Mouse (Mus musculus) splenic B cell, adult 2 months (primary cell): Measurements from ENCODE around the gene Pmepa1.

Experiments
- DNase-seq: peaks from one replicate; pipeline ENCODE4 v3.0.0-alpha.2; 2011; ENCODE audit warnings: low read depth, low spot score
- H3K27me3 ChIP-seq: 2 replicates; pipeline ENCODE4 v1.6.1; 2012; ENCODE audit warnings: mild to moderate bottlenecking, low read length, moderate library complexity, mixed read lengths; ENCODE audit not compliant: control insufficient read depth, poor library complexity, insufficient read depth, severe bottlenecking
- H3K36me3 ChIP-seq: 2 replicates; pipeline ENCODE4 v1.6.1; 2012; ENCODE audit warnings: mild to moderate bottlenecking, low read length, moderate library complexity, mixed read lengths; ENCODE audit not compliant: control insufficient read depth, poor library complexity, insufficient read depth, severe bottlenecking

The Pmepa1 gene

DNA sequence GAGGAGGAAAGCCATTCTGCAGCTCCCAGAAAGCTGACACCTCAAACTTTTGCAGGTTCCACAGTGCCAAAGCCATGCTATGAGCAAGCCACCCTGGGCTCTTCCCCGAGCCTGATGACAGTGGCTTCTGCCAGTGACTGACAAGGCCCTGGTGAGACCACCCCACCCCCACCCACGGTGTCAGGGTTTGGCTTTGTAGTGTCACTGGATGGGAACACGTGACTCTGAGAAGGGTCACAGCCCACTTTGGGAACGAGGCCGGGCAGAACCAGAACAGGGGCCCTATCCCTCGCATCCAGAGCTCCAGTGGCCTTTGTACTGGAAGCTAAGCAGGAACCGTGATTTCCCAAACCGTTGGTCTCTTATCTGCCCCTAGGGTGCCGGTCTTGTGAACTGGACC is 6.1 kb downstream of the Pmepa1 start:
- Histone ChIP-seq H3K36me3 (no peaks in the 10 kb centered on the region), H3K27me3 (no peaks in the 10 kb centered on the region)
- DNase-seq = no peak

GRCm38 (mm10) chr2:173267562-173267961 is 8.8 kb downstream of the Pmepa1 start:
- H3K27me3 ChIP-seq = no peaks in the 10 kb centered on the region
- no peaks in the 10 kb centered on the region for H3K36me3 ChIP-seq
- no peak for DNase-seq

DNA sequence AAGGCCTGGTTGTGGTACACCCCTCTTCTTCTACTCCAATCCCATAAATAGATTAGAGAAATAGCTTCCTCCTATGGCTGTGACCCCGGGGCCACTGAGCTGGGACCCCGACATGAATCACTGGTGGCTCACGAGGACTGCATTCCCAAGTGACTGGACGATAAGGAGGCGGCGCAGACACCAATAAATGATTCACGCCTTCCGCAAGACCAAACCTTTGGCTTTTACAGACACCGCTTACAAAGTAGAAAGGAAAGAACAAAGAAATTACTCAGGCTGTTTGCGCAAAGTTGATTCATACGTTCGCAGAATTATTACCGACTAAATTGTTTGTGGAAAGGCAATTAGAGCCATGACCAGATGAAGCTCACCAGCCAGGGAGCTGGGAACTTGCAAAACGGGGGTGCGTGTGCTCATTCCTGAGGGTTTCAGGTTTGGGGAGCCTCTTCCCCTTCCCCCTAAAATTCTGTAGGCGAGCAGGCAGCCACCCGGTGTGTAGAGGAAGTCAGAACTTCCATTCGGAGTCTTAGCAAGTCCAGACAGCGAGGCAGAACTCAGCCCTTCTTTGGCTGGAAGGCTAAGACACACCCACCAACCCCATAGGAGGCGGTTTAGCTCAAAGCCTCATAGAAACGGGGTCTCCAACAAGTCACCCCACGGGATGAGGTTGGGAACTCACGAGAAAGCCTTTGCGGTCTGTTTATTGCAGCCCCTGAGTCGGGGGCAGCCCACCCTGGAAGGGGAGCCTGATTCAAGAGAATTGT is 9.8 kb downstream of the Pmepa1 start:
- no peaks in the 10 kb centered on the region for H3K27me3 ChIP-seq
- H3K36me3 ChIP-seq = no peaks in the 10 kb centered on the region
- DNase-seq = no peak

- no peak for DNase-seq
Observed at GRCm38 (mm10) chr2:173265468-173266265, 10.7 kb downstream of the Pmepa1 start.

DNA sequence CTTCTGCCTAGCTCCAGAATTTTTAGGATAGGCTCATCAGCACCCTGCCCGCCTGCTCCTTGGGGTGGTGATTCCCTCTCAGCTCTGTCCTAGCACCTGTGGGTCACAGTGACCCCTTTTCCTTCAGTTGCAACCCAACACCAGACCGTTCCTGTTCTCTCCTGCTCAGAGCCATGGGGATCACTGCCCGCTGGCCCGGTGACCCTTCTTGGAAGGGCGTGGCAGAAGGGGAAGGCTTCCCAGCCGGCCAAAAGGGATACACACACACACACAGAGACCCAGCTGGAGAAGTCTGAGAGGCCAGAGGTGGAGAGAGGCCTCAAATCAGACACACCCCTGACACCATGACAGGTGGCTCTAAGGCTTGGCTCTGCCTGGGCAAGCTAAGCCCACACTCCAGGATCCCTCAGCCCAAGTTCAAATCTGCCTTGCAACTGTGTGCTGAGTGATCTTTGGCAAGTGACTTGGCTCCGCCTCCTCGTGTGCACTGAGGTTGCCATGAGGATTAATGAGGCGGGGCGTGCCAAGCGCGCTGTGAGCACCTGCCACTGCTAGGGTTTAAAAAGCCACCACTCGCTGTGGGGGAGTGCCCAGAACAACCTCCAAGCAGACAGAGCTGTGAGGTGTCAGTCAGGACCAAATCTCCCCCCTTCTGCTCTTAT is 11.7 kb downstream of the Pmepa1 start:
- DNase-seq = peak; percentile 63
- H3K27me3 ChIP-seq = no peaks in the 10 kb centered on the region
- H3K36me3 ChIP-seq = no peaks in the 10 kb centered on the region

More at GRCm38 (mm10) chr2:173265468-173266265, 10.7 kb downstream of the Pmepa1 start:
- no peaks in the 10 kb centered on the region for H3K36me3 ChIP-seq
- no peaks in the 10 kb centered on the region for H3K27me3 ChIP-seq

- Histone ChIP-seq H3K27me3 (no peaks in the 10 kb centered on the region), H3K36me3 (no peaks in the 10 kb centered on the region)
- peak; percentile 36 for DNase-seq
Observed at GRCm38 (mm10) chr2:173263636-173264330, 12.6 kb downstream of the Pmepa1 start.

- DNase-seq = no peak
Observed at GRCm38 (mm10) chr2:173261497-173261896, 14.8 kb downstream of the Pmepa1 start.

DNA sequence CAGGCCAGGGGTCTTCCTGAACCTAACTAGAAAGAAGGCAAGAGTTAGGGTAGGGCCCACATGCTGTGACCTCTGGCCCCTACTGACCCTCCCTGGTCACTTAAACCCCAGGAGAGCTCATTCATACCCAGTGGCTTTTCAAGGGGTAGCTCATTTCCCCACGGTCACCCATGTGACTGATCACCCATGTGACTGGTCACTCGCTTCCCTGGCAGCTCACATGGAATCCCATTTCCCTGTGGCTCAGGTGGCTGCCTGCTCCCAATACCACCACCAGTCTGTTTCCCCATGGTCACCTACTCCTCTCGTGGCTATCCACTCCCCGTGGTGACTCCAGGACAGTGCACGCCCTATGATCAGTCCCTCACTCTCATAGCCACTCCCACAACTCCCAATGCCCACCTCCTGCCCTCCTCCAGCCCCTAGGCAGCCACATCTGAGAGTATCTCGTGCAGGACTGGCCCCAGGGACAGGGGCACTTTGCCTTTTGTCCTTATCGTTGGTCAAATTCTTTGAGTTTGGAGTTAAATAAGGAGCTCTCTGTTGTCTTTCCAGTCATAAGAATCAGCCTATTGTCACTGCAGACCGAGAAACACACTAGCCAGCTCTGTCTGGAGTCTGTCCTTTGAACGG is 17.8 kb downstream of the Pmepa1 start:
- H3K36me3 ChIP-seq = no peaks in the 10 kb centered on the region
- DNase-seq = no peak
- no peaks in the 10 kb centered on the region for H3K27me3 ChIP-seq

More at GRCm38 (mm10) chr2:173261497-173261896, 14.8 kb downstream of the Pmepa1 start:
- H3K36me3 ChIP-seq = no peaks in the 10 kb centered on the region
- no peaks in the 10 kb centered on the region for H3K27me3 ChIP-seq

GRCm38 (mm10) chr2:173257610-173258009 is 18.7 kb downstream of the Pmepa1 start:
- no peak for DNase-seq
- Histone ChIP-seq H3K36me3 (no peaks in the 10 kb centered on the region), H3K27me3 (no peaks in the 10 kb centered on the region)

DNA sequence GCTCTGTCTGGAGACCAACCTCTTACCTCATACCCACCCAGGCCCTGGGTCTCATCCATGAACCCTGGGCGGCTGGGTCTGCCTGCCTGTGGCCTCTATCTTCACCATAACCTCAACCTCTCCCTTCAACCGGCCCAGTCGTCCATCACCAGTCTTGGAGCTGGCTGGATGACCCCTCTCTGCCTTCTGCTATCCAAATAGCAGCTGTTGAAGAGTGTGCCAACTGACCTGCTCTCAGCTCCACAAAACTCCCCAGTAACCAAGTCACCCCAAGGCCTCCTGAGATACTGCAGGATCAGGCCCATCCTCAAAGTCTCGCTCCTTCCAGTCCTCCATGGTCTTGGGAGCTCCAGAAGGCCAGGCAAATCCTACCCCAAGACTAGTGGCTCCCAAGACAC is 19.8 kb downstream of the Pmepa1 start:
- no peaks in the 10 kb centered on the region for H3K27me3 ChIP-seq
- no peak for DNase-seq
- H3K36me3 ChIP-seq = no peaks in the 10 kb centered on the region

GRCm38 (mm10) chr2:173255810-173256551 is 20.4 kb downstream of the Pmepa1 start:
- Histone ChIP-seq H3K27me3 (no peaks in the 10 kb centered on the region), H3K36me3 (no peaks in the 10 kb centered on the region)
- no peak for DNase-seq

DNA sequence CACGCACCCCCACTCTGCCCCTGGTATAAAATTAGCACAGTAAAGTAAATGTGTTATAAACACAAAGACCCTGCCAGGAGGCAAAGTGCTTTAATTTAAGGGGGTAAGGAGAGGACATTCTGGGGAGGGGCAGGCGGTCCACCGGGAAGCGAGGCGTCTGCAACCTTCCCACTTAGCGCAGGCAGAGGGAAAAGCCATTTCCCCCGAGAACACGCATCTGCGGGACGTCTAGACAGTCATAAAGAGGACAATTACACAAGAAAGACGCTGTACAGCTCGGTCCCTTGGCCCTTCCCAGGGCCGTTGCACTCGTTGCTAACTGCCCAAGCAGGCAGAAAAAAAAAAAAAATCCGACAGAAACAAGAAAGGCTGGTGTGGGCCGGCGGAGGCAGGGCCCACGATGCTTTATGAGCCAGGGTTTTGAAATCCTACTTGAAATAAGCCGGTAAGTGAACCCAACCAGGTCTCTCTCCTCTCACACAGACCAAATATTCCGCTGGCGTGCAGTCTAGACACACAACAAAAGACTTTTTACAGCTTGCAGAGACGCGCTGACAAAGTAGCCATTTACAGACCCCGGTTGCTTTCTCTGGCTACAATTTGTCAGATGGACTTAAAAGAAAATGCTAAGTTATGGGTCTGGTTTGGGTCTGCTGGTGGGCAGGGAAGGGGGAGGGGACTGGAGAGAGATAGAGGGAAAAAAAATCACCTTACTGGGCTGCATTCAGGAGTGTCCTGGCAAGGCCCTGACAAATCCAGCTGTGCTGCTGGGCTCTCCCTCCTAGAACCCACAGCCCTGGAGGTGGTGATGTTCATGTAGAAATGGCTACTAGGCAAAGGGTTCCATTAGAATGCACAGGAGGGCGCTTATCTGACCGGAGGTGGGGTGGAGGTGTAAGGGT is 22.3 kb downstream of the Pmepa1 start:
- Histone ChIP-seq H3K36me3 (no peaks in the 10 kb centered on the region), H3K27me3 (no peaks in the 10 kb centered on the region)
- DNase-seq = no peak

GRCm38 (mm10) chr2:173251675-173252074 is 24.7 kb downstream of the Pmepa1 start:
- Histone ChIP-seq H3K27me3 (no peaks in the 10 kb centered on the region), H3K36me3 (no peaks in the 10 kb centered on the region)
- DNase-seq = no peak
